Mouse (Mus musculus) liver, embryonic 11.5 days (tissue): ENCODE results near the gene Kcns1. TPM values are rescaled to one million over a fixed set of nuclear protein-coding genes. Genes with fewer than 3 reads are reported as not detected.

Experiments
- ATAC-seq: fragments of 200-750 bp; cut with Nextera tagmentation; replicated peaks from 2 replicates; pipeline ENCODE4 v1.8.0; 2017; ENCODE audit warnings: moderate number of reproducible peaks, mild to moderate bottlenecking, moderate TSS enrichment, moderate library complexity; ENCODE audit not compliant: low FRiP score
- DNase-seq: peaks from one replicate; pipeline ENCODE4 v3.0.0-alpha.2; 2017; ENCODE audit warnings: low spot score
- H3K27ac ChIP-seq: fragments of 300-500 bp; sonication (generic); 2 replicates; pipeline ENCODE4 v1.5.1; 2014; ENCODE audit warnings: mild to moderate bottlenecking, low read depth, low read length, control low read depth
- H3K27me3 ChIP-seq: fragments of 300-500 bp; sonication (generic); replicated peaks from 2 replicates; pipeline ENCODE4 v1.6.1; 2014; ENCODE audit warnings: low read length, mixed read lengths; ENCODE audit not compliant: control insufficient read depth, insufficient read depth
- H3K36me3 ChIP-seq: fragments of 300-500 bp; sonication (generic); 2 replicates; pipeline ENCODE4 v1.6.1; 2014; ENCODE audit warnings: mild to moderate bottlenecking, low read length, moderate library complexity, mixed read lengths; ENCODE audit not compliant: control insufficient read depth, insufficient read depth
- H3K4me1 ChIP-seq: fragments of 300-500 bp; sonication (generic); replicated peaks from 2 replicates; pipeline ENCODE4 v1.6.1; 2014; ENCODE audit warnings: low read length, mixed read lengths; ENCODE audit not compliant: control insufficient read depth, insufficient read depth
- H3K4me2 ChIP-seq: fragments of 300-500 bp; sonication (generic); 2 replicates; pipeline ENCODE4 v1.6.1; 2014; ENCODE audit warnings: mild to moderate bottlenecking, control low read depth, moderate library complexity
- H3K4me3 ChIP-seq: fragments of 300-500 bp; sonication (generic); 2 replicates; pipeline ENCODE4 v1.5.1; 2014; ENCODE audit warnings: low read depth, low read length, control low read depth
- H3K9ac ChIP-seq: fragments of 300-500 bp; sonication (generic); 2 replicates; pipeline ENCODE4 v1.6.1; 2014; ENCODE audit warnings: low read depth, low read length, control low read depth
- H3K9me3 ChIP-seq: fragments of 300-500 bp; sonication (generic); 2 replicates; pipeline ENCODE4 v1.6.1; 2016; ENCODE audit warnings: low read length, inconsistent platforms, mixed read lengths; ENCODE audit not compliant: control insufficient read depth
- WGBS: fragments of 180-500 bp; shearing (Covaris S2); extraction: QIAGEN DNeasy Blood & Tissue Kit; methylation state at CpG from one replicate; pipeline ENCODE4 v1.1.7; 2014; 5-methylcytosine and 5-hydroxymethylcytosine counted together
- polyA plus RNA-seq: library from polyadenylated mRNA; unstranded; fragments of >200 nt; fragmentation: Nextera tagmentation; extraction: Ambion mirVana; gene quantifications from 2 replicates; pipeline ENCODE4 v1.2.1, GENCODE M21; 2014

Kcns1 gene
- polyA plus RNA-seq, 1 experiment from 2014 or later: not detected

- Histone ChIP-seq H3K4me2 (no peak overlapping the region), H3K9ac (no peak overlapping the region), H3K4me1 (no peaks in the 10 kb centered on the region), H3K27ac (no peak overlapping the region), H3K4me3 (no peak overlapping the region), H3K36me3 (peaks cover 11% of the 10 kb centered on the region), H3K27me3 (no peaks in the 10 kb centered on the region), H3K9me3 (no peaks in the 10 kb centered on the region)
- 78% methylated on average over 5 of the region's 5 CpGs for WGBS
- DNase-seq (no peak), ATAC-seq (no peak)
Measured at GRCm38 (mm10) chr2:164123169-164123766, 47.6 kb downstream of the Kcns1 start.

DNA sequence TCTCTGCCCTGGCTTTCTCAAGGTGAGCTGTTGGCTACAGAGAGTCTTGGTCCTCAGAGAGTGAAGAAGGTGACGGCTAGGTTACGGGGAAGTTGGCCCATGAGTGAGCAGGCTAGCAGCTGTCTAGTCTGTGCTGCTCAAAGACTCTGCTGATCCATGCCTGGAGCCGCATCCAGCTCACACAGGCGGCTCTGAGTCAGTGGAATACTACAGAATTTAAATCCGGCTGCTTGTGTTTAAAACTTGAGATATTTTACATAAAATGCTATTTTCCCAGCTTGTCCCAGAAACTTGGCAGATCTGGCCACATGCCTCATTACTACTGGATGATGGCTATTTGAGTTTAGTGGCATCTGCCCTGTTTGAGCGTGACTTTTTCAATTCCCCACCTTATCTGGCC, 51.4 kb downstream of the Kcns1 start:
- WGBS: 95% methylated on average over 6 of the region's 6 CpGs
- Histone ChIP-seq H3K27ac (no peak overlapping the region), H3K9me3 (no peaks in the 10 kb centered on the region), H3K36me3 (peaks cover 14% of the 10 kb centered on the region), H3K27me3 (no peaks in the 10 kb centered on the region), H3K4me2 (no peak overlapping the region), H3K4me1 (no peaks in the 10 kb centered on the region), H3K4me3 (no peak overlapping the region), H3K9ac (no peak overlapping the region)
- DNase-seq: no peak
- no peak for ATAC-seq

- Histone ChIP-seq H3K4me2 (no peak overlapping the region), H3K36me3 (peaks cover 16% of the 10 kb centered on the region), H3K9ac (no peak overlapping the region), H3K4me1 (no peaks in the 10 kb centered on the region), H3K9me3 (no peaks in the 10 kb centered on the region), H3K27ac (no peak overlapping the region), H3K27me3 (no peaks in the 10 kb centered on the region), H3K4me3 (no peak overlapping the region)
- no peak for DNase-seq
- 90% methylated on average over 10 of the region's 10 CpGs for WGBS
- no peak for ATAC-seq
Measured at GRCm38 (mm10) chr2:164115531-164115930, 55.4 kb downstream of the Kcns1 start.

GRCm38 (mm10) chr2:164114051-164114450, 56.9 kb downstream of the Kcns1 start:
- Histone ChIP-seq H3K27ac (no peak overlapping the region), H3K27me3 (no peaks in the 10 kb centered on the region), H3K36me3 (peaks cover 8% of the 10 kb centered on the region; the same call in 1 of the 2 replicates), H3K4me1 (no peaks in the 10 kb centered on the region), H3K4me3 (no peak overlapping the region), H3K9me3 (no peaks in the 10 kb centered on the region), H3K4me2 (no peak overlapping the region), H3K9ac (no peak overlapping the region)
- no peak for ATAC-seq
- no peak for DNase-seq
- WGBS: 80% methylated on average over 6 of the region's 6 CpGs

Other genes starting within 250 kb of the Kcns1 start
- gene Ywhab, start 176.2 kb downstream of the Kcns1 start, polyA plus RNA-seq: 228 and 233 TPM in 2 replicates
- 0.78 and 1.2 TPM in 2 replicates for gene Pabpc1l, start 145.7 kb downstream of the Kcns1 start, polyA plus RNA-seq
- 30.2 and 32.1 TPM in 2 replicates for gene Stk4, start 100.8 kb downstream of the Kcns1 start, polyA plus RNA-seq
- gene Tomm34, start 99.9 kb downstream of the Kcns1 start, polyA plus RNA-seq: 57.1 and 58.0 TPM in 2 replicates
- not detected in 2 replicates for gene Wfdc5, start 11.6 kb upstream of the Kcns1 start, polyA plus RNA-seq
- not detected in 2 replicates for gene Wfdc12, start 19.5 kb upstream of the Kcns1 start, polyA plus RNA-seq
- not detected in 2 replicates for gene Wfdc15a, start 29.0 kb upstream of the Kcns1 start, polyA plus RNA-seq
- not detected in 2 replicates for gene Wfdc15b, start 50.5 kb upstream of the Kcns1 start, polyA plus RNA-seq
- gene Svs2, start 67.4 kb upstream of the Kcns1 start, polyA plus RNA-seq: not detected in 2 replicates
- gene Svs3b, start 85.5 kb upstream of the Kcns1 start, polyA plus RNA-seq: not detected in 2 replicates
- gene Svs4, start 107.3 kb upstream of the Kcns1 start, polyA plus RNA-seq: not detected in 2 replicates
- not detected in 2 replicates for gene Svs3a, start 118.2 kb upstream of the Kcns1 start, polyA plus RNA-seq
- gene Svs6, start 145.6 kb upstream of the Kcns1 start, polyA plus RNA-seq: not detected in 2 replicates
- gene Svs5, start 161.6 kb upstream of the Kcns1 start, polyA plus RNA-seq: not detected in 2 replicates
- 9.4 and 11.6 TPM in 2 replicates for gene Slpi, start 218.0 kb upstream of the Kcns1 start, polyA plus RNA-seq
- 0.04 and 0.12 TPM in 2 replicates for gene Rbpjl, start 232.0 kb upstream of the Kcns1 start, polyA plus RNA-seq
- 0.14 and 0.32 TPM in 2 replicates for gene Matn4, start 234.0 kb upstream of the Kcns1 start, polyA plus RNA-seq